Mouse (Mus musculus): ENCODE measurements around the gene Gfm1. TPM values are rescaled to one million over a fixed set of nuclear protein-coding genes. Genes with fewer than 3 reads are reported as not detected.

Gene Gfm1
- total RNA-seq, 2 experiments from 2014 or later = 50.8 to 51.2 TPM

GRCm38 (mm10) chr3:67492086-67492869 lies 62.4 kb downstream of the Gfm1 start:
- DNase-seq (ENCODE audit: low spot score in 2 of 2) = peak in 1 of 2 experiments; percentile 31

GRCm38 (mm10) chr3:67493132-67493531 lies 63.2 kb downstream of the Gfm1 start:
- intact Hi-C loops (cut with DNase I) = no loop called here
- peak in 1 of 2 experiments; percentile 47 for DNase-seq (ENCODE audit: low spot score in 2 of 2)

More at GRCm38 (mm10) chr3:67492086-67492869, 62.4 kb downstream of the Gfm1 start:
- intact Hi-C loops (cut with DNase I) = no loop called here

GRCm38 (mm10) chr3:67496310-67496709 lies 66.4 kb downstream of the Gfm1 start:
- DNase-seq (ENCODE audit: low spot score in 2 of 2) = no peak
- intact Hi-C loops (cut with DNase I) = no loop called here

- no peak for DNase-seq (ENCODE audit: low spot score in 2 of 2)
- intact Hi-C loops (cut with DNase I) = no loop called here
These were observed 68.1 kb downstream of the Gfm1 start for GRCm38 (mm10) chr3:67497998-67498397.

GRCm38 (mm10) chr3:67498773-67499405 lies 69.0 kb downstream of the Gfm1 start:
- intact Hi-C loops (cut with DNase I) = no loop called here

GRCm38 (mm10) chr3:67499406-67499791 lies 69.5 kb downstream of the Gfm1 start:
- no peak for DNase-seq (ENCODE audit: low spot score in 2 of 2)
- intact Hi-C loops (cut with DNase I) = no loop called here

More at GRCm38 (mm10) chr3:67498773-67499405, 69.0 kb downstream of the Gfm1 start:
- DNase-seq (ENCODE audit: low spot score in 2 of 2) = no peak

- DNase-seq (ENCODE audit: low spot score in 2 of 2) = no peak
- intact Hi-C loops (cut with DNase I) = no loop called here
These were observed 74.0 kb downstream of the Gfm1 start for GRCm38 (mm10) chr3:67503878-67504277.

GRCm38 (mm10) chr3:67505286-67505685 lies 75.4 kb downstream of the Gfm1 start:
- intact Hi-C loops (cut with DNase I) = no loop called here
- DNase-seq (ENCODE audit: low spot score in 2 of 2) = no peak

GRCm38 (mm10) chr3:67508216-67508892 lies 78.5 kb downstream of the Gfm1 start:
- intact Hi-C loops (cut with DNase I) = no loop called here
- DNase-seq (ENCODE audit: low spot score in 2 of 2) = peak in 1 of 2 experiments; percentile 67

- DNase-seq (ENCODE audit: low spot score in 2 of 2) = peak; percentile 78 to 88
- intact Hi-C loops (cut with DNase I) = loop anchor here (1.0 kb wide), 1 partner anchor 55 kb away; no protein-coding TSS in a partner anchor
These were observed 82.9 kb downstream of the Gfm1 start for GRCm38 (mm10) chr3:67512807-67513206.

- intact Hi-C loops (cut with DNase I) = loop anchor here (5.0 kb wide), 1 partner anchor 532 kb away; no protein-coding TSS in a partner anchor
- DNase-seq (ENCODE audit: low spot score in 2 of 2) = peak in 1 of 2 experiments; percentile 20
These were observed 84.9 kb downstream of the Gfm1 start for GRCm38 (mm10) chr3:67514801-67515273.

- intact Hi-C loops (cut with DNase I) = loop anchor here (5.0 kb wide), 1 partner anchor 532 kb away; no protein-coding TSS in a partner anchor
- peak in 1 of 2 experiments; percentile 8 for DNase-seq (ENCODE audit: low spot score in 2 of 2)
These were observed 85.4 kb downstream of the Gfm1 start, which contains the start of gene Rarres1 for GRCm38 (mm10) chr3:67515274-67515801. Gene Rarres1, minus strand, starts transcription at chr3:67515523.

GRCm38 (mm10) chr3:67520568-67521143 lies 90.8 kb downstream of the Gfm1 start:
- intact Hi-C loops (cut with DNase I) = no loop called here
- DNase-seq (ENCODE audit: low spot score in 2 of 2) = no peak

GRCm38 (mm10) chr3:67522709-67523108 lies 92.8 kb downstream of the Gfm1 start:
- intact Hi-C loops (cut with DNase I) = no loop called here
- no peak for DNase-seq (ENCODE audit: low spot score in 2 of 2)

GRCm38 (mm10) chr3:67524768-67525167 lies 94.9 kb downstream of the Gfm1 start:
- intact Hi-C loops (cut with DNase I) = no loop called here

More at GRCm38 (mm10) chr3:67524768-67525167, 94.9 kb downstream of the Gfm1 start:
- no peak for DNase-seq (ENCODE audit: low spot score in 2 of 2)

Data from left cerebral cortex, postnatal 25 days (tissue).